Mouse (Mus musculus) adrenal gland, postnatal 0 days (tissue): Measurements from ENCODE around the gene Mxra8. TPM values are rescaled to one million over a fixed set of nuclear protein-coding genes. Genes with fewer than 3 reads are reported as not detected.

Experiments used
- microRNA-seq: library from miRNA; unstranded; fragments of <30 nt; microRNA quantifications from one replicate; pipeline ENCODE4, GENCODE M21; 2016; ENCODE audit warnings: borderline replicate concordance; ENCODE audit not compliant: insufficient number of aligned reads
- polyA plus RNA-seq: library from polyadenylated mRNA; unstranded; fragments of >200 nt; fragmentation: Nextera tagmentation; extraction: Ambion mirVana; gene quantifications from 2 replicates; pipeline ENCODE4 v1.2.1, GENCODE M21; 2015

Gene Mxra8
- polyA plus RNA-seq = 159 and 249 TPM in 2 replicates

GRCm38 (mm10) chr4:155839483-155839910 is at the start of gene Mxra8:
Gene Mxra8, plus strand, starts transcription at chr4:155839680.

GRCm38 (mm10) chr4:155790021-155790489 is 49.4 kb upstream of the Mxra8 start, which contains the start of gene Ankrd65:
Gene Ankrd65, plus strand, starts transcription at chr4:155790439.

GRCm38 (mm10) chr4:155802741-155803339 is 36.6 kb upstream of the Mxra8 start, which contains the start of gene Mrpl20:
Gene Mrpl20, plus strand, starts transcription at chr4:155802878.

GRCm38 (mm10) chr4:155811929-155812664 is 27.4 kb upstream of the Mxra8 start, which contains the start of gene Ccnl2:
Gene Ccnl2, plus strand, starts transcription at chr4:155812489.

GRCm38 (mm10) chr4:155831205-155831766 is 8.2 kb upstream of the Mxra8 start, which contains the start of gene Aurkaip1:
Gene Aurkaip1, plus strand, starts transcription at chr4:155831272.

GRCm38 (mm10) chr4:155846871-155847578 is 7.5 kb downstream of the Mxra8 start, which contains the start of gene Dvl1:
Gene Dvl1, plus strand, starts transcription at chr4:155847402.

GRCm38 (mm10) chr4:155863001-155863400 is 23.5 kb downstream of the Mxra8 start, which contains the start of gene Tas1r3:
Gene Tas1r3, minus strand, starts transcription at chr4:155863362.

GRCm38 (mm10) chr4:155869317-155870033 is 30.0 kb downstream of the Mxra8 start, which contains the start of the genes Cptp and Ints11:
Gene Cptp, minus strand, starts transcription at chr4:155869440.
Gene Ints11, plus strand, starts transcription at chr4:155869546.

GRCm38 (mm10) chr4:155891551-155892001 is 52.1 kb downstream of the Mxra8 start, which contains the start of the genes Pusl1 and Acap3:
Gene Pusl1, minus strand, starts transcription at chr4:155891781.
Gene Acap3, plus strand, starts transcription at chr4:155891822.

Small RNA genes lying within 50 kb of the gene (microRNA-seq; reads per million reads assigned to microRNA genes)
- gene Gm27743 = not detected

Other genes starting within 250 kb of the Mxra8 start
- gene Slc35e2, start 238.3 kb upstream of the Mxra8 start, polyA plus RNA-seq = 5.8 and 7.8 TPM in 2 replicates
- gene Cdk11b, start 214.8 kb upstream of the Mxra8 start, polyA plus RNA-seq = 40.5 and 62.6 TPM in 2 replicates
- gene Gm10563, start 194.3 kb upstream of the Mxra8 start, polyA plus RNA-seq = not detected in 2 replicates
- gene Mmp23, start 186.3 kb upstream of the Mxra8 start, polyA plus RNA-seq = 73.1 and 96.3 TPM in 2 replicates
- gene Mib2, start 170.5 kb upstream of the Mxra8 start, polyA plus RNA-seq = 22.3 and 24.1 TPM in 2 replicates
- 26.3 and 55.7 TPM in 2 replicates for gene Fndc10, start 145.3 kb upstream of the Mxra8 start, polyA plus RNA-seq
- gene Ssu72, start 134.9 kb upstream of the Mxra8 start, polyA plus RNA-seq = 224 and 227 TPM in 2 replicates
- gene Tmem240, start 104.9 kb upstream of the Mxra8 start, polyA plus RNA-seq = 0.79 and 1.4 TPM in 2 replicates
- 32.3 and 51.0 TPM in 2 replicates for gene Atad3a, start 78.6 kb upstream of the Mxra8 start, polyA plus RNA-seq
- gene Vwa1, start 65.0 kb upstream of the Mxra8 start, polyA plus RNA-seq = 8.0 and 13.1 TPM in 2 replicates
- gene Tmem88b, start 53.8 kb upstream of the Mxra8 start, polyA plus RNA-seq = 0.19 and 0.60 TPM in 2 replicates
- gene Ankrd65, start 49.2 kb upstream of the Mxra8 start, polyA plus RNA-seq = 0.15 TPM in 1 of 2 replicates, not detected in the other
- 301 and 408 TPM in 2 replicates for gene Mrpl20, start 36.8 kb upstream of the Mxra8 start, polyA plus RNA-seq
- 73.0 and 127 TPM in 2 replicates for gene Ccnl2, start 27.2 kb upstream of the Mxra8 start, polyA plus RNA-seq
- gene Aurkaip1, start 8.4 kb upstream of the Mxra8 start, polyA plus RNA-seq = 316 and 348 TPM in 2 replicates
- gene Dvl1, start 7.7 kb downstream of the Mxra8 start, polyA plus RNA-seq = 11.9 and 14.2 TPM in 2 replicates
- 0.14 and 0.16 TPM in 2 replicates for gene Tas1r3, start 23.7 kb downstream of the Mxra8 start, polyA plus RNA-seq
- 7.7 and 9.1 TPM in 2 replicates for gene Cptp, start 29.8 kb downstream of the Mxra8 start, polyA plus RNA-seq
- gene Ints11, start 29.9 kb downstream of the Mxra8 start, polyA plus RNA-seq = 30.5 and 36.0 TPM in 2 replicates
- gene Pusl1, start 52.1 kb downstream of the Mxra8 start, polyA plus RNA-seq = 26.3 and 34.6 TPM in 2 replicates
- 10.5 and 15.9 TPM in 2 replicates for gene Acap3, start 52.1 kb downstream of the Mxra8 start, polyA plus RNA-seq
- gene Ube2j2, start 104.2 kb downstream of the Mxra8 start, polyA plus RNA-seq = 79.0 and 89.5 TPM in 2 replicates
- gene C1qtnf12, start 122.6 kb downstream of the Mxra8 start, polyA plus RNA-seq = 56.5 and 78.7 TPM in 2 replicates
- 8.5 and 9.4 TPM in 2 replicates for gene B3galt6, start 153.0 kb downstream of the Mxra8 start, polyA plus RNA-seq
- 177 and 229 TPM in 2 replicates for gene Sdf4, start 153.2 kb downstream of the Mxra8 start, polyA plus RNA-seq
- 0.80 and 0.94 TPM in 2 replicates for gene Tnfrsf4, start 174.2 kb downstream of the Mxra8 start, polyA plus RNA-seq
- gene Tnfrsf18, start 186.5 kb downstream of the Mxra8 start, polyA plus RNA-seq = 1.0 and 1.1 TPM in 2 replicates
- gene Ttll10, start 219.7 kb downstream of the Mxra8 start, polyA plus RNA-seq = 0.24 and 0.35 TPM in 2 replicates